In the genomic region with DNA sequence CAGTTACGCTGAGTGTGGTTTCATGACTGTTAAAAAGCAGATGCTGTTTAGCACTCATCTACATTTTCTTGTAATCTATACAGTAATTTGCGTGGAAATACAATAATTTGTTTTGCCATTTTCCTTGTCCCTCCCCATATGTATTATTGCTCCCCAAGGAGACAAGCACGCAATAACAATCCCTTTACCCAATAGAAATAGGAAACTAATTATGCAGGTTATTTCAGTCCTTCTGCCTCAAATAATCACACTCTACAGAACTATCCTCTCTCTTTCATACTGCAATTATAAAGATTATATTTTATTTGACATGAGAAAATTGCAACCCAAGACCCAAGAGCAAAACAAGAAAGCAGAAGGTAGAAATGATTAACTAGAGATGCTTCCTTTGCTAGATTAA, we compare ENCODE assay signal across 29 mouse cellular contexts. TPM values are rescaled to one million over a fixed set of nuclear protein-coding genes. Genes with fewer than 3 reads are reported as not detected.
DNase-seq lines count a peak whose midpoint lies in the region; ATAC-seq and TF ChIP-seq lines count a peak whose summit lies in the region.
"Had no signal": no experiment of that assay in that cellular context is flagged by ENCODE, and none has a peak within 500 bp of the region (broad histone marks: within the 10 kb centered on the region; RNA-seq: fewer than 3 reads in every experiment).

No protein-coding gene starts in this region.

- no peak for DNase-seq in hindbrain, embryonic 14.5 days (ENCODE audit: low spot score)
- no peak for DNase-seq in hindbrain, postnatal 0 days (ENCODE audit: low spot score)
- DNase-seq: adrenal gland, adult 2 months; adrenal gland, postnatal 10 days; adrenal gland, postnatal 25 days; cerebellum, adult 11 months; cerebellum, adult 18-20 months; cerebellum, adult 8-10 months; cerebellum, adult 9-11 months; cerebellum, postnatal 14 days; cerebellum, postnatal 36 days; embryo, embryonic 11 days had no signal

- ATAC-seq in hindbrain, embryonic 14.5 days (ENCODE audit: low FRiP score) = 0 out of 2 replicates have a peak, but pooled peaks have one; percentile 17
- ATAC-seq in hindbrain, postnatal 0 days = no peak
- peak; percentile 84 for ATAC-seq in neural tube, embryonic 14.5 days (ENCODE audit: low read depth)
- ATAC-seq in neural tube, embryonic 15.5 days (ENCODE audit: low FRiP score) = peak; percentile 87
- ATAC-seq in intestine, embryonic 16.5 days = no peak
- ATAC-seq: forebrain, embryonic 14.5 days; forebrain, embryonic 16.5 days had no signal

- H3K27ac ChIP-seq in hindbrain, embryonic 14.5 days = no peak overlapping the region
- H3K27ac ChIP-seq in hindbrain, postnatal 0 days = no peak overlapping the region
- no peak overlapping the region for H3K27ac ChIP-seq in neural tube, embryonic 14.5 days (ENCODE audit: low read depth, low read length)
- no peak overlapping the region for H3K27ac ChIP-seq in neural tube, embryonic 15.5 days (replicated peaks)
- H3K27ac ChIP-seq in intestine, embryonic 16.5 days (ENCODE audit: low read length) = no peak overlapping the region
- H3K27ac ChIP-seq: embryonic facial prominence, embryonic 13.5 days; embryonic facial prominence, embryonic 15.5 days; forebrain, embryonic 10.5 days; forebrain, embryonic 12.5 days had no signal

- H3K9me3 ChIP-seq in hindbrain, embryonic 14.5 days (ENCODE audit: control insufficient read depth, low read length) = no peaks in the 10 kb centered on the region
- H3K9me3 ChIP-seq in hindbrain, postnatal 0 days (ENCODE audit: low read length) = no peaks in the 10 kb centered on the region
- no peaks in the 10 kb centered on the region for H3K9me3 ChIP-seq in neural tube, embryonic 14.5 days (ENCODE audit: control insufficient read depth, low read length)
- no peaks in the 10 kb centered on the region for H3K9me3 ChIP-seq in neural tube, embryonic 15.5 days (replicated peaks)
- H3K9me3 ChIP-seq in intestine, embryonic 16.5 days (ENCODE audit: control insufficient read depth, low read length) = no peaks in the 10 kb centered on the region
- H3K9me3 ChIP-seq: embryonic facial prominence, embryonic 13.5 days; embryonic facial prominence, embryonic 15.5 days; forebrain, embryonic 10.5 days; forebrain, embryonic 12.5 days had no signal

- H3K27me3 ChIP-seq in hindbrain, embryonic 14.5 days (ENCODE audit: control insufficient read depth, insufficient read depth, low read length) = no peaks in the 10 kb centered on the region
- no peaks in the 10 kb centered on the region for H3K27me3 ChIP-seq in hindbrain, postnatal 0 days (ENCODE audit: insufficient read depth, low read length)
- H3K27me3 ChIP-seq in neural tube, embryonic 14.5 days (ENCODE audit: control insufficient read depth, insufficient read depth, low read length) = no peaks in the 10 kb centered on the region
- H3K27me3 ChIP-seq in neural tube, embryonic 15.5 days (replicated peaks) = no peaks in the 10 kb centered on the region
- no peaks in the 10 kb centered on the region for H3K27me3 ChIP-seq in intestine, embryonic 16.5 days (replicated peaks; ENCODE audit: control insufficient read depth, insufficient read depth, low read length)
- H3K27me3 ChIP-seq: embryonic facial prominence, embryonic 13.5 days; embryonic facial prominence, embryonic 15.5 days; forebrain, embryonic 12.5 days had no signal

- no peak for TF ChIP-seq CTCF in hindbrain, postnatal 0 days (IDR thresholded peaks at IDR 0.05; ENCODE audit: low read depth)

- no peak overlapping the region for H3K4me3 ChIP-seq in hindbrain, embryonic 14.5 days (replicated peaks; ENCODE audit: low read length)
- no peak overlapping the region for H3K4me3 ChIP-seq in hindbrain, postnatal 0 days (ENCODE audit: low read length)
- no peak overlapping the region for H3K4me3 ChIP-seq in neural tube, embryonic 14.5 days (ENCODE audit: low read depth, low read length)
- no peak overlapping the region for H3K4me3 ChIP-seq in neural tube, embryonic 15.5 days (replicated peaks)
- H3K4me3 ChIP-seq in intestine, embryonic 16.5 days (ENCODE audit: low read length) = no peak overlapping the region
- H3K4me3 ChIP-seq: embryonic facial prominence, embryonic 13.5 days; embryonic facial prominence, embryonic 15.5 days; erythroblast, embryonic 14.5 days; forebrain, embryonic 10.5 days; forebrain, embryonic 12.5 days had no signal

- no peak overlapping the region for H3K4me2 ChIP-seq in hindbrain, embryonic 14.5 days (replicated peaks)
- no peak overlapping the region for H3K4me2 ChIP-seq in hindbrain, postnatal 0 days (ENCODE audit: low read depth, low read length)
- no peak overlapping the region for H3K4me2 ChIP-seq in neural tube, embryonic 14.5 days (ENCODE audit: low read depth, low read length)
- H3K4me2 ChIP-seq in neural tube, embryonic 15.5 days = no peak overlapping the region
- H3K4me2 ChIP-seq in intestine, embryonic 16.5 days (ENCODE audit: low read depth, low read length) = no peak overlapping the region
- H3K4me2 ChIP-seq: embryonic facial prominence, embryonic 13.5 days; embryonic facial prominence, embryonic 15.5 days; forebrain, embryonic 12.5 days had no signal

- H3K9ac ChIP-seq in hindbrain, embryonic 14.5 days = no peak overlapping the region
- no peak overlapping the region for H3K9ac ChIP-seq in hindbrain, postnatal 0 days (replicated peaks; ENCODE audit: low read length)
- no peak overlapping the region for H3K9ac ChIP-seq in neural tube, embryonic 14.5 days (replicated peaks; ENCODE audit: low read depth, low read length)
- H3K9ac ChIP-seq in neural tube, embryonic 15.5 days (replicated peaks) = no peak overlapping the region
- H3K9ac ChIP-seq in intestine, embryonic 16.5 days (ENCODE audit: low read depth, low read length) = no peak overlapping the region
- H3K9ac ChIP-seq: embryonic facial prominence, embryonic 13.5 days; embryonic facial prominence, embryonic 15.5 days; forebrain, embryonic 12.5 days had no signal

- 65% methylated on average over 3 of the region's 3 CpGs for WGBS in hindbrain, embryonic 14.5 days
- WGBS in hindbrain, postnatal 0 days = 80% methylated on average over 3 of the region's 3 CpGs
- WGBS in neural tube, embryonic 14.5 days = 46% methylated on average over 3 of the region's 3 CpGs
- 38% methylated on average over 3 of the region's 3 CpGs for WGBS in neural tube, embryonic 15.5 days
- WGBS in intestine, embryonic 16.5 days = 84% methylated on average over 3 of the region's 3 CpGs

- no peaks in the 10 kb centered on the region for H3K4me1 ChIP-seq in hindbrain, embryonic 14.5 days (replicated peaks; ENCODE audit: control insufficient read depth, insufficient read depth, low read length)
- no peaks in the 10 kb centered on the region for H3K4me1 ChIP-seq in hindbrain, postnatal 0 days (ENCODE audit: insufficient read depth, low read length)
- no peaks in the 10 kb centered on the region for H3K4me1 ChIP-seq in neural tube, embryonic 14.5 days (ENCODE audit: control insufficient read depth, insufficient read depth, low read length)
- no peaks in the 10 kb centered on the region for H3K4me1 ChIP-seq in neural tube, embryonic 15.5 days
- no peaks in the 10 kb centered on the region for H3K4me1 ChIP-seq in intestine, embryonic 16.5 days (ENCODE audit: control insufficient read depth, insufficient read depth, low read length)
- H3K4me1 ChIP-seq: embryonic facial prominence, embryonic 13.5 days; embryonic facial prominence, embryonic 15.5 days; forebrain, embryonic 10.5 days; forebrain, embryonic 12.5 days had no signal

- no peaks in the 10 kb centered on the region for H3K36me3 ChIP-seq in hindbrain, embryonic 14.5 days (replicated peaks; ENCODE audit: control insufficient read depth, insufficient read depth)
- H3K36me3 ChIP-seq in hindbrain, postnatal 0 days (ENCODE audit: insufficient read depth, low read length) = no peaks in the 10 kb centered on the region
- no peaks in the 10 kb centered on the region for H3K36me3 ChIP-seq in neural tube, embryonic 14.5 days (ENCODE audit: control insufficient read depth, insufficient read depth, low read length)
- no peaks in the 10 kb centered on the region for H3K36me3 ChIP-seq in neural tube, embryonic 15.5 days
- no peaks in the 10 kb centered on the region for H3K36me3 ChIP-seq in intestine, embryonic 16.5 days (ENCODE audit: control insufficient read depth, insufficient read depth, low read length)
- H3K36me3 ChIP-seq: embryonic facial prominence, embryonic 13.5 days; embryonic facial prominence, embryonic 15.5 days; forebrain, embryonic 10.5 days; forebrain, embryonic 12.5 days had no signal

RNA-seq across cellular contexts. Expression of gene Lgsn, which starts 20.8 kb away (rescaled TPM):
- not detected in 2 replicates for polyA plus RNA-seq in hindbrain, embryonic 14.5 days (2014; fragmentation: Nextera tagmentation; extraction: Ambion mirVana)
- 0.83 TPM in 1 of 2 replicates, not detected in the other for total RNA-seq in hindbrain, postnatal 0 days (2014; rRNA removed)
- 0.11 TPM in 1 of 2 replicates, not detected in the other for polyA plus RNA-seq in hindbrain, postnatal 0 days (2015; fragmentation: Nextera tagmentation; extraction: Ambion mirVana)
- polyA plus RNA-seq in neural tube, embryonic 14.5 days (2014; fragmentation: Nextera tagmentation; extraction: Ambion mirVana) = not detected in 2 replicates
- 0.13 TPM in 1 of 2 replicates, not detected in the other for polyA plus RNA-seq in neural tube, embryonic 15.5 days (2015; fragmentation: Nextera tagmentation; extraction: Ambion mirVana)
- polyA plus RNA-seq in intestine, embryonic 16.5 days (2015; fragmentation: Nextera tagmentation; extraction: Ambion mirVana) = not detected in 2 replicates
- total RNA-seq: adrenal gland, adult 2 months; adrenal gland, postnatal 10 days; adrenal gland, postnatal 25 days; adrenal gland, postnatal 4 days; common myeloid progenitor, adult 5-6 weeks; ES-E14; MEL had no signal
- polyA plus RNA-seq: adrenal gland, adult 2 months; brain, embryonic 14.5 days; C2C12; embryonic facial prominence, embryonic 11.5 days; embryonic facial prominence, embryonic 13.5 days; embryonic facial prominence, embryonic 15.5 days; erythroblast, embryonic 14.5 days; forebrain, embryonic 10.5 days; forebrain, embryonic 12.5 days; forebrain, embryonic 14.5 days; forebrain, embryonic 16.5 days had no signal

RNA-seq across cellular contexts. Expression of gene 4931428L18Rik, which starts 25.5 kb away (rescaled TPM):
- polyA plus RNA-seq in hindbrain, embryonic 14.5 days (2014; fragmentation: Nextera tagmentation; extraction: Ambion mirVana) = not detected in 2 replicates
- not detected in 2 replicates for total RNA-seq in hindbrain, postnatal 0 days (2014; rRNA removed)
- not detected in 2 replicates for polyA plus RNA-seq in hindbrain, postnatal 0 days (2015; fragmentation: Nextera tagmentation; extraction: Ambion mirVana)
- polyA plus RNA-seq in neural tube, embryonic 14.5 days (2014; fragmentation: Nextera tagmentation; extraction: Ambion mirVana) = not detected in 2 replicates
- not detected in 2 replicates for polyA plus RNA-seq in neural tube, embryonic 15.5 days (2015; fragmentation: Nextera tagmentation; extraction: Ambion mirVana)
- not detected in 2 replicates for polyA plus RNA-seq in intestine, embryonic 16.5 days (2015; fragmentation: Nextera tagmentation; extraction: Ambion mirVana)
- total RNA-seq: adrenal gland, adult 2 months; adrenal gland, postnatal 25 days; adrenal gland, postnatal 4 days; common myeloid progenitor, adult 5-6 weeks; MEL had no signal
- polyA plus RNA-seq: brain, embryonic 14.5 days; embryonic facial prominence, embryonic 11.5 days; embryonic facial prominence, embryonic 13.5 days; embryonic facial prominence, embryonic 15.5 days; erythroblast, embryonic 14.5 days; forebrain, embryonic 10.5 days; forebrain, embryonic 12.5 days; forebrain, embryonic 14.5 days; forebrain, embryonic 16.5 days had no signal

RNA-seq across cellular contexts. Expression of gene Pih1d3, which starts 25.7 kb away (rescaled TPM):
- not detected in 2 replicates for polyA plus RNA-seq in hindbrain, embryonic 14.5 days (2014; fragmentation: Nextera tagmentation; extraction: Ambion mirVana)
- not detected in 2 replicates for total RNA-seq in hindbrain, postnatal 0 days (2014; rRNA removed)
- polyA plus RNA-seq in hindbrain, postnatal 0 days (2015; fragmentation: Nextera tagmentation; extraction: Ambion mirVana) = not detected in 2 replicates
- not detected in 2 replicates for polyA plus RNA-seq in neural tube, embryonic 14.5 days (2014; fragmentation: Nextera tagmentation; extraction: Ambion mirVana)
- polyA plus RNA-seq in neural tube, embryonic 15.5 days (2015; fragmentation: Nextera tagmentation; extraction: Ambion mirVana) = not detected in 2 replicates
- polyA plus RNA-seq in intestine, embryonic 16.5 days (2015; fragmentation: Nextera tagmentation; extraction: Ambion mirVana) = not detected in 2 replicates
- total RNA-seq: adrenal gland, adult 2 months; adrenal gland, postnatal 10 days; adrenal gland, postnatal 25 days; adrenal gland, postnatal 4 days; common myeloid progenitor, adult 5-6 weeks; ES-E14; MEL had no signal
- polyA plus RNA-seq: adrenal gland, adult 2 months; brain, embryonic 14.5 days; C2C12; embryonic facial prominence, embryonic 11.5 days; embryonic facial prominence, embryonic 13.5 days; embryonic facial prominence, embryonic 15.5 days; erythroblast, embryonic 14.5 days; forebrain, embryonic 10.5 days; forebrain, embryonic 12.5 days; forebrain, embryonic 14.5 days; forebrain, embryonic 16.5 days had no signal

Comparison
In these comparisons a context has a peak if more than half of its experiments do, and no peak if none do; other contexts are left out.
1. ATAC-seq: peak in hindbrain, embryonic 14.5 days (single experiment), neural tube, embryonic 14.5 days (single experiment) and neural tube, embryonic 15.5 days (single experiment); none in hindbrain, postnatal 0 days (single experiment) and intestine, embryonic 16.5 days (single experiment).